Mouse (Mus musculus): ENCODE data around the gene Abcc10. TPM values are rescaled to one million over a fixed set of nuclear protein-coding genes. Genes with fewer than 3 reads are reported as not detected.

Gene Abcc10
- polyA plus RNA-seq (2012; rRNA removed), result 11.9 and 12.2 TPM in 2 replicates

GRCm38 (mm10) chr17:46327906-46328534, at the start of gene Abcc10:
Gene Abcc10, minus strand, starts transcription at chr17:46328352.

DNA sequence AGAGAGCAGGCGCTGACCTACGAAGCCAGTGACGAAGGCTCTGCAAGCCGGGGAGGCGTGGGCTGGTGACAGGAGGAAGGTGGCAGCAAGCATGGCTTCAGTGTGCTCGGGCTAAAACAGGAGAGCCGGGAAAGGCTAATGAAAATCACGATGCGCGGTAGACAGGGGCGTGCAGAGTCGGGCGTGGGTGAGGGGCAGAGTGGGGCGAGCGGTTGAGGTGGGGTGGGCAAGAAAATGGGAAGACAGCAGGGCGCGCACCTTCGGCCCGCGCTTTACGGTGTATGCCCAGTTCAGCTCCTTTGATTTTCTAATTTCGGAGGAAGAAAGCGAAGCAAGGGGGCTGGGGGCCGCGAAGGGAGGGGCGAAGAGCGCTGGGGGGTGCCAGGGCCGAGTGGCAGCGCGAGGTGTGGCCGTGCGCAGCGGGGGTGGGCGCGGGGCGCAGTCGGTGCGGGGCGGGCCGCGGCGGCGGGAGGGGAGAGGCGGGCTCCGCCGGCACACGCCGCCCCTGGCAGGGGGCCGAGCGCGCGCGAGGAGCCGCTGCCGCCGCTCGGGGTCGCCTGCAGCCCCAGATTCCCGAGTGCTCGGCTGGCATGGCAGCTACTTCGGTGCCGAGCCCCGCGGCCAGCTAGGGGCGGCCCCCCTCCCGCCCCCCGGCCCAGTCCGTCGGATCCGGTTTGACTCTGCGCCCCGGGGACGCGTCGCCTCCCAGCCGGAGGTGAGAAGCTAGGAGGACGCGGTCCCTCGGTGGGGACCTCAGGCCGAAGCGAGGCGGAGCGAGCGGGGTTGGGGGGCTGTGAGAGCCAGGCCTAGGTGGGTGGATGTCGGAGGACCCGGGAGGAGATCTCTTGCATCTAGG, 30.6 kb downstream of the Abcc10 start, which contains the start of gene Dlk2:
Dlk2 (plus strand) TSS at position 58 of the 856 bp plus-strand sequence.

DNA sequence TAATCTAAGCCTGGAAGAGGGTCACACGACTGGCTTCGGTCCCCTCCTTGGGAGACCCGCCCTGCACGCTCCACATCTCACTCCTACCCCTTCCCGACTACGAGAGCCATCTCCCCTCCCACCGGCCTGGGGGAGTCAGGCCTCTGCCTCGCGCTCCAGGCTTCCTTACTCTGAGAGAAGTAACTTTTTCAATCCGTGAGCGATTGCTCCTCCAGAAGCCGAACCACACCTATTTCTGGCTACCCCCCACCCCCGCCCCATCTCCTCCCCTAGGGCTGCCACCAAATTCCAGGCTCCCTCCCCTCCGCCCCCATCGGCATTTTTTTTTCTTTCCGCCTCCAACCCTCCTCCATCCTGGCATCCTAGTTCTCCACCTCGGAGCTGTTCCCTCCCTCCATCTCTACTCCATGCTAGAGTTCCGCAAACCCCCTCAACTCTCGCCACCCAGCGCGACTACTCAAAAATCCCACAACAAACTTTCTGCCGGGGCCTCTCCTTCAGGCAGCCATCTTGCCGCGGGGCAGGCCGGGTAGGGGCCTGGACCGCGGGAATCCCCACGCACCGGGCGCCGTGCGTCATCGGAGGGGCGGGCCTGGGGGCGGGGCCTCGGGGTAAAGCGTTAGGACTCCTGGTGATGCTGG, 45.5 kb downstream of the Abcc10 start, which contains the start of gene Tjap1:
Tjap1 (minus strand) TSS at position 544 of the 641 bp plus-strand sequence.

GRCm38 (mm10) chr17:46253452-46254084, 74.6 kb downstream of the Abcc10 start, which contains the start of gene Lrrc73:
Gene Lrrc73, plus strand, starts transcription at chr17:46253531.

Other genes with a start within 250 kb of the Abcc10 start
- gene Mrps18a, start 217.4 kb downstream of the Abcc10 start, polyA plus RNA-seq (2012; rRNA removed), result 90.2 and 93.1 TPM in 2 replicates
- gene Rsph9, start 184.1 kb downstream of the Abcc10 start, polyA plus RNA-seq (2012; rRNA removed), result 67.7 and 69.6 TPM in 2 replicates
- 21.1 and 23.4 TPM in 2 replicates for gene Mad2l1bp, start 174.8 kb downstream of the Abcc10 start, polyA plus RNA-seq (2012; rRNA removed)
- 198 and 200 TPM in 2 replicates for gene Gtpbp2, start 167.3 kb downstream of the Abcc10 start, polyA plus RNA-seq (2012; rRNA removed)
- gene Polh, start 125.7 kb downstream of the Abcc10 start, polyA plus RNA-seq (2012; rRNA removed), result 9.1 and 9.4 TPM in 2 replicates
- gene Xpo5, start 125.6 kb downstream of the Abcc10 start, polyA plus RNA-seq (2012; rRNA removed), result 45.4 and 48.5 TPM in 2 replicates
- gene Polr1c, start 80.3 kb downstream of the Abcc10 start, polyA plus RNA-seq (2012; rRNA removed), result 108 and 110 TPM in 2 replicates
- gene Yipf3, start 80.3 kb downstream of the Abcc10 start, polyA plus RNA-seq (2012; rRNA removed), result 59.5 and 62.7 TPM in 2 replicates
- gene Lrrc73, start 74.8 kb downstream of the Abcc10 start, polyA plus RNA-seq (2012; rRNA removed), result 56.8 and 63.4 TPM in 2 replicates
- 42.6 and 47.1 TPM in 2 replicates for gene Tjap1, start 45.3 kb downstream of the Abcc10 start, polyA plus RNA-seq (2012; rRNA removed)
- 153 and 156 TPM in 2 replicates for gene Dlk2, start 30.9 kb downstream of the Abcc10 start, polyA plus RNA-seq (2012; rRNA removed)
- 37.3 and 42.2 TPM in 2 replicates for gene Zfp318, start 55.4 kb upstream of the Abcc10 start, polyA plus RNA-seq (2012; rRNA removed)
- 12.4 and 16.1 TPM in 2 replicates for gene Crip3, start 100.6 kb upstream of the Abcc10 start, polyA plus RNA-seq (2012; rRNA removed)
- 0.11 and 0.14 TPM in 2 replicates for gene Slc22a7, start 110.1 kb upstream of the Abcc10 start, polyA plus RNA-seq (2012; rRNA removed)
- gene Ttbk1, start 159.3 kb upstream of the Abcc10 start, polyA plus RNA-seq (2012; rRNA removed), result 19.9 and 24.9 TPM in 2 replicates
- gene Dnph1, start 168.4 kb upstream of the Abcc10 start, polyA plus RNA-seq (2012; rRNA removed), result 11.2 and 13.1 TPM in 2 replicates
- 40.4 and 42.3 TPM in 2 replicates for gene Cul9, start 218.0 kb upstream of the Abcc10 start, polyA plus RNA-seq (2012; rRNA removed)
- 67.9 and 75.4 TPM in 2 replicates for gene Srf, start 227.8 kb upstream of the Abcc10 start, polyA plus RNA-seq (2012; rRNA removed)

All from central nervous system, embryonic 18 days (tissue).